Comparison of ENCODE assay signal across 9 mouse cellular contexts in the genomic region with DNA sequence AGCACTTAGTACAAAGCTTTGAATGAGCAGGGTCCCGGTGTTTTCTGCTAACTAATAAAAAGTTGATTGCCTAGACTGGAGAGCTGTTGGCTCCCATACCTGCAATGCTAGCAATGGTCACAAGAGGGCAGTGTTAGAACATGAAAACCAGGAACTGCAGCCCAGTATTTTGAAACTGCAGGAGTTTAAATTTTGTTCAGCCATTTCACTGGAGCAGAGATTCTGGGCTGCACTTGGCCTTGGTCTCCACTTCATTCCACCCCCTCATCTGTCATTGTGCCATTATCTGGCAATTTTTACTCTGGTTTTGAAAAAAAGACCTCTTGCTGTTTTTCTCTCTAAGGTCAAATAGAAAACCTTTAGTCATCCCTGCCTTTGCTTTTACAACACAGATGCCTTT. TPM values are rescaled to one million over a fixed set of nuclear protein-coding genes. Genes with fewer than 3 reads are reported as not detected.
DNase-seq lines count a peak whose midpoint lies in the region; ATAC-seq lines count a peak whose summit lies in the region.
"Had no signal": no experiment of that assay in that cellular context is flagged by ENCODE, and none has a peak within 500 bp of the region (broad histone marks: within the 10 kb centered on the region; RNA-seq: fewer than 3 reads in every experiment).

No protein-coding gene starts in this region.

- DNase-seq in urinary bladder, adult 18-20 months (ENCODE audit: low spot score in 2 of 2) = peak; percentile 60 to 67
- DNase-seq in urinary bladder, adult 2 months (ENCODE audit: low spot score) = no peak
- peak; percentile 81 to 90 for DNase-seq in cerebellum, postnatal 4 days (ENCODE audit: low spot score in 2 of 2)
- peak; percentile 85 for DNase-seq in gastrocnemius, postnatal 10 days
- DNase-seq in kidney, adult 9 months = peak; percentile 85
- peak; percentile 88 for DNase-seq in naive thymus-derived CD4-positive, alpha-beta T cell, adult 2 months (ENCODE audit: low read depth)
- peak; percentile 81 for DNase-seq in splenic B cell, adult 2 months (ENCODE audit: low read depth, low spot score)

- 8% methylated on average over 1 of the region's 1 CpGs for WGBS in limb, embryonic 12.5 days

- no peaks in the 10 kb centered on the region for H3K9me3 ChIP-seq in limb, embryonic 12.5 days
- H3K9me3 ChIP-seq: embryonic facial prominence, embryonic 12.5 days had no signal

- H3K27ac ChIP-seq in limb, embryonic 12.5 days = no peak overlapping the region
- H3K27ac ChIP-seq: embryonic facial prominence, embryonic 12.5 days had no signal

- peak; percentile 68 for ATAC-seq in limb, embryonic 12.5 days (ENCODE audit: insufficient number of reproducible peaks, insufficient read depth, low FRiP score, low TSS enrichment, low read depth)

- no peak overlapping the region for H3K4me2 ChIP-seq in limb, embryonic 12.5 days
- H3K4me2 ChIP-seq: embryonic facial prominence, embryonic 12.5 days had no signal

- H3K36me3 ChIP-seq in limb, embryonic 12.5 days = no peaks in the 10 kb centered on the region
- H3K36me3 ChIP-seq in splenic B cell, adult 2 months (ENCODE audit: control insufficient read depth, insufficient read depth, low read length, poor library complexity, severe bottlenecking) = no peaks in the 10 kb centered on the region
- H3K36me3 ChIP-seq: embryonic facial prominence, embryonic 12.5 days had no signal

- no peak overlapping the region for H3K9ac ChIP-seq in limb, embryonic 12.5 days (replicated peaks)

- no peak overlapping the region for H3K4me3 ChIP-seq in limb, embryonic 12.5 days (replicated peaks)
- H3K4me3 ChIP-seq: embryonic facial prominence, embryonic 12.5 days had no signal

- peaks cover 8% of the 10 kb centered on the region for H3K4me1 ChIP-seq in limb, embryonic 12.5 days (replicated peaks)
- H3K4me1 ChIP-seq: embryonic facial prominence, embryonic 12.5 days had no signal

- H3K27me3 ChIP-seq in limb, embryonic 12.5 days = no peaks in the 10 kb centered on the region
- no peaks in the 10 kb centered on the region for H3K27me3 ChIP-seq in splenic B cell, adult 2 months (ENCODE audit: control insufficient read depth, insufficient read depth, low read length, poor library complexity, severe bottlenecking)
- H3K27me3 ChIP-seq: embryonic facial prominence, embryonic 12.5 days had no signal

RNA-seq across cellular contexts. Expression of gene Rapgef4, which starts 57.2 kb away (rescaled TPM):
- polyA plus RNA-seq in urinary bladder, adult 2 months (2012; rRNA removed) = 1.9 and 2.8 TPM in 2 replicates
- total RNA-seq in gastrocnemius, postnatal 10 days (2021) = 1 to 10 TPM; 2.4 to 4.4 TPM
- 2.1 and 2.7 TPM in 2 replicates for polyA plus RNA-seq in limb, embryonic 12.5 days (2016; fragmentation: Nextera tagmentation; extraction: Ambion mirVana)
